Mouse (Mus musculus) intestine, postnatal 0 days (tissue): Measurements from ENCODE around the gene Dnajc13. TPM values are rescaled to one million over a fixed set of nuclear protein-coding genes. Genes with fewer than 3 reads are reported as not detected.

Experiments
- ATAC-seq: fragments of 200-750 bp; cut with Nextera tagmentation; 2 replicates; pipeline ENCODE4 v1.8.0; 2017; ENCODE audit warnings: mild to moderate bottlenecking, moderate TSS enrichment, moderate library complexity
- H3K27ac ChIP-seq: fragments of 300-500 bp; sonication (generic); 2 replicates; pipeline ENCODE4 v1.5.1; 2014; ENCODE audit warnings: mild to moderate bottlenecking, low read depth, low read length, moderate library complexity
- H3K27me3 ChIP-seq: fragments of 300-500 bp; sonication (generic); replicated peaks from 2 replicates; pipeline ENCODE4 v1.6.1; 2014; ENCODE audit warnings: low read length, mixed read lengths; ENCODE audit not compliant: control insufficient read depth, insufficient read depth
- H3K36me3 ChIP-seq: fragments of 300-500 bp; sonication (generic); 2 replicates; pipeline ENCODE4 v1.6.1; 2014; ENCODE audit warnings: mild to moderate bottlenecking, moderate library complexity; ENCODE audit not compliant: control insufficient read depth, insufficient read depth
- H3K4me1 ChIP-seq: fragments of 300-500 bp; sonication (generic); replicated peaks from 2 replicates; pipeline ENCODE4 v1.6.1; 2014; ENCODE audit warnings: antibody characterized with exemption, low read length, mixed read lengths; ENCODE audit not compliant: control insufficient read depth, insufficient read depth
- H3K4me2 ChIP-seq: fragments of 300-500 bp; sonication (generic); replicated peaks from 2 replicates; pipeline ENCODE4 v1.6.1; 2014; ENCODE audit warnings: low read depth, mild to moderate bottlenecking, moderate library complexity
- H3K4me3 ChIP-seq: fragments of 300-500 bp; sonication (generic); 2 replicates; pipeline ENCODE4 v1.5.1; 2014; ENCODE audit warnings: low read depth, low read length
- H3K9ac ChIP-seq: fragments of 300-500 bp; sonication (generic); 2 replicates; pipeline ENCODE4 v1.6.1; 2014; ENCODE audit warnings: mild to moderate bottlenecking, low read depth, low read length
- H3K9me3 ChIP-seq: fragments of 300-500 bp; sonication (generic); 2 replicates; pipeline ENCODE4 v1.6.1; 2016; ENCODE audit warnings: mixed run types; ENCODE audit not compliant: control insufficient read depth
- CTCF ChIP-seq: sonication (generic); IDR thresholded peaks from 2 replicates; pipeline ENCODE4 v1.5.1; 2016; ENCODE audit warnings: low read depth, mild to moderate bottlenecking, control low read depth, antibody characterized with exemption, moderate library complexity
- WGBS: fragments of 180-500 bp; shearing (Covaris S2); extraction: QIAGEN DNeasy Blood & Tissue Kit; methylation state at CpG from one replicate; pipeline ENCODE4 v1.1.7; 2014; 5-methylcytosine and 5-hydroxymethylcytosine counted together
- polyA plus RNA-seq: library from polyadenylated mRNA; unstranded; fragments of >200 nt; fragmentation: Nextera tagmentation; extraction: Ambion mirVana; gene quantifications from 2 replicates; pipeline ENCODE4 v1.2.1, GENCODE M21; 2015

Gene Dnajc13
- polyA plus RNA-seq, 1 experiment from 2014 or later, result 26.8 TPM

DNA sequence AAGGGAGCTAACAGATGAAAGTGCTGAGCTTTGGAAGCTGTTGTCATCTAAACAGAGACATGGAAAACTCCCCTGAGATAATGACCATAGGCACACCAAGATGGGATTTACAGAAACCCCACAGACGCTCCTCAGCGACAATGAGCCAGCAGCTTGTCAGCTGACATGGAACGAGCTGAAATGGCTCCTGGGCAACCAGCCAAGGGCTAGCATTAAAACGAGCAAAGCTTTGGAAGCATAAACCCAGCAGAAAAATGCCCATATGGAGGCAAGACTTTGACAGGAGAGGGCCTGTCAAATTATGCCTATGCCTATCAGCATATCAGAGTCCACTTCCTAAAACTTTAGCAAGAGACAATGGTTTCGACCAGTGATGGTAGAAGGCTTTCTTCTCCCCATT, 27.0 kb downstream of the Dnajc13 start:
- H3K4me3 ChIP-seq, result no peak overlapping the region
- no peak for TF ChIP-seq CTCF

GRCm38 (mm10) chr9:104233815-104234214, 28.9 kb downstream of the Dnajc13 start:
- no peak overlapping the region for H3K4me3 ChIP-seq
- no peaks in the 10 kb centered on the region for H3K4me1 ChIP-seq
- 64% methylated on average over 1 of the region's 1 CpGs for WGBS
- ATAC-seq, result no peak
- H3K4me2 ChIP-seq, result no peak overlapping the region
- H3K27me3 ChIP-seq, result no peaks in the 10 kb centered on the region
- no peak overlapping the region for H3K27ac ChIP-seq
- H3K36me3 ChIP-seq, result peaks cover 80% of the 10 kb centered on the region
- TF ChIP-seq CTCF, result no peak
- no peak overlapping the region for H3K9ac ChIP-seq
- no peaks in the 10 kb centered on the region for H3K9me3 ChIP-seq

More for the DNA sequence above, 27.0 kb downstream of the Dnajc13 start:
- Histone ChIP-seq H3K4me2 (no peak overlapping the region), H3K4me1 (no peaks in the 10 kb centered on the region), H3K27me3 (no peaks in the 10 kb centered on the region), H3K9me3 (no peaks in the 10 kb centered on the region), H3K27ac (no peak overlapping the region), H3K36me3 (peaks cover 65% of the 10 kb centered on the region), H3K9ac (no peak overlapping the region)
- WGBS, result 64% methylated on average over 5 of the region's 5 CpGs
- no peak for ATAC-seq

DNA sequence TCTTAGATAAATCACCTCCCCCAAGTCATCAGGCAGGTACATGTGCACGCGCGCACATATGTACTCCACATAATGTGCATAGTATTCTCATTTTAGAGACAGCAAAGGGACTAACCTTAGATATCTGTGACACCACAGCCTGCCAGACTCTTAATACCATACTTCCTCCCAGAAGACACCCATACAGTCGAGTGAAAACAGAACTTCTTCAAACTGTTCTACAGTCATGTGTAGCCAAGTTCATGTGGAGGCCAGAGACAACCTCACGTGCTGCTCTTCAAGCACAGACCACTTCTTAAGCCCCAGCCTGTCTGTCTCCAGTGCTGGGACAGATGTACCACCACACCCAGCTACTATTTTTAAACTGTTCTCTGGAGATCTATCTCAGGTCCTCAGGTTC, 29.7 kb downstream of the Dnajc13 start:
- H3K4me2 ChIP-seq, result no peak overlapping the region
- H3K36me3 ChIP-seq, result peaks cover 86% of the 10 kb centered on the region
- H3K4me3 ChIP-seq, result no peak overlapping the region
- H3K9me3 ChIP-seq, result no peaks in the 10 kb centered on the region
- no peak overlapping the region for H3K9ac ChIP-seq
- WGBS, result 93% methylated on average over 5 of the region's 5 CpGs
- no peak for ATAC-seq
- H3K27me3 ChIP-seq, result no peaks in the 10 kb centered on the region
- no peak overlapping the region for H3K27ac ChIP-seq
- no peak for TF ChIP-seq CTCF
- no peaks in the 10 kb centered on the region for H3K4me1 ChIP-seq

- peaks cover 79% of the 10 kb centered on the region for H3K36me3 ChIP-seq
- H3K4me1 ChIP-seq, result no peaks in the 10 kb centered on the region
- H3K27ac ChIP-seq, result no peak overlapping the region
- H3K4me3 ChIP-seq, result no peak overlapping the region
- ATAC-seq, result no peak
- no peaks in the 10 kb centered on the region for H3K27me3 ChIP-seq
- no peak overlapping the region for H3K4me2 ChIP-seq
- 70% methylated on average over 3 of the region's 3 CpGs for WGBS
- no peak for TF ChIP-seq CTCF
- H3K9ac ChIP-seq, result no peak overlapping the region
- no peaks in the 10 kb centered on the region for H3K9me3 ChIP-seq
These were observed 30.7 kb downstream of the Dnajc13 start for GRCm38 (mm10) chr9:104232004-104232403.

- no peaks in the 10 kb centered on the region for H3K9me3 ChIP-seq
- no peak for ATAC-seq
- H3K27me3 ChIP-seq, result no peaks in the 10 kb centered on the region
- TF ChIP-seq CTCF, result no peak
- WGBS, result 95% methylated on average over 3 of the region's 3 CpGs
- H3K4me2 ChIP-seq, result no peak overlapping the region
- no peak overlapping the region for H3K27ac ChIP-seq
- H3K9ac ChIP-seq, result no peak overlapping the region
- peaks cover 62% of the 10 kb centered on the region for H3K36me3 ChIP-seq
- H3K4me3 ChIP-seq, result no peak overlapping the region
- no peaks in the 10 kb centered on the region for H3K4me1 ChIP-seq
These were observed 51.3 kb downstream of the Dnajc13 start for GRCm38 (mm10) chr9:104211402-104211801.

- Histone ChIP-seq H3K36me3 (peaks cover 69% of the 10 kb centered on the region), H3K9ac (no peak overlapping the region)
These were observed 58.9 kb downstream of the Dnajc13 start for GRCm38 (mm10) chr9:104203851-104204250.

DNA sequence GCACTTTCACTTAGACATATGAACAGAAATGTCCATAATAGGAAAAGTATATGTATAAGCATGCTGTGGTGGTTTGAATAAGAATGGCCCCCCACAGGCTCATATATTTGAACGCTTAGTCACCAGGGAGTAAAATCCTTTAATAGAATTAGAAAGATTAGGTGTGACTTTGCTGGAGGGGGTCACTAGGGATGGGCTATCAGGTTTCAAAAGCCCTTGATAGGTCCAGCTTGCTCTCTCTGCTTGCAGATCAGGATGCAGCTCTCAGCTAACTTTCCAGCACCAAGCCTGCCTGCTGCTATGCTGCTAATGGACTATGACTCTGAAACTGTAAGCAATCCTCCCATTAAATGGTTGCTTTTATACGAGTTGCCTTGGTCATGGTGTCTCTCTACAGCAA, 68.2 kb downstream of the Dnajc13 start:
- Histone ChIP-seq H3K36me3 (peaks cover 79% of the 10 kb centered on the region), H3K9me3 (no peaks in the 10 kb centered on the region), H3K27ac (no peak overlapping the region), H3K4me2 (no peak overlapping the region), H3K27me3 (no peaks in the 10 kb centered on the region), H3K4me3 (no peak overlapping the region), H3K4me1 (no peaks in the 10 kb centered on the region), H3K9ac (no peak overlapping the region)
- no peak for ATAC-seq
- WGBS, result 68% methylated on average over 2 of the region's 2 CpGs
- TF ChIP-seq CTCF, result no peak

More at GRCm38 (mm10) chr9:104203851-104204250, 58.9 kb downstream of the Dnajc13 start:
- no peaks in the 10 kb centered on the region for H3K27me3 ChIP-seq
- no peak overlapping the region; the same call in 1 of the 2 replicates for H3K27ac ChIP-seq
- no peaks in the 10 kb centered on the region for H3K4me1 ChIP-seq
- no peak for ATAC-seq
- H3K4me2 ChIP-seq, result no peak overlapping the region
- H3K4me3 ChIP-seq, result no peak overlapping the region
- no peaks in the 10 kb centered on the region for H3K9me3 ChIP-seq
- WGBS, result 91% methylated on average over 3 of the region's 3 CpGs
- TF ChIP-seq CTCF, result peak; percentile 85
